Mouse (Mus musculus): Measurements from ENCODE around the gene Zswim1.
A peak's percentile ranks its signal among the peaks of the same experiment; 100 is the strongest.

Zswim1 gene

DNA sequence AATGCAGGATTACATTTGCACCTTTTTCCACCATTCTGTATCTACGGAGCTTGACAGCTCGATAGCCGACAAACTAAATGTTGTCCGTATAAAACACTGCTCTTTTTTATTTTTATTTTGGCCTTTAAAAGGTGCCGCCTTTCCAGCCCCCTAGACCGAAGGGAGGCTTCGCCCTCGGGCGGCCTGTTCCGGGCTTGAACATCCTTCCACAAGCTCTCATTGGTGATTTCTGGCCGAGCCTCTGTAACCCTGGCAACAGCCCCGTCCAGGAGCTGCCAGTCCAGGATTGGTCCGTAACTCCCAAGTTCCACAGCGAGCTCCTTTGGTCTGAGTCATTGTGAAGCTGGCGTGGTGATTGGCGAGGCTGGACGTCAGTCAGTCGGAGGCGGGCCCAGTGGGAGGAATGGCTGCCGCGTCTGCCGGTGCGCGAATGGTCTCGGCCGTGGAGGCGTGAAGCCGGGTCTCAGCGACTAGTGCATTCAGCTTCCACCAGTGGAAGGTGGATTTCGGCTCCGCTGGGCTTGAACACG, at the start of gene Zswim1:
Gene Zswim1, plus strand, starts transcription at position 51 of the 530 bp plus-strand sequence.
- DNase-seq = peak; percentile 100

DNA sequence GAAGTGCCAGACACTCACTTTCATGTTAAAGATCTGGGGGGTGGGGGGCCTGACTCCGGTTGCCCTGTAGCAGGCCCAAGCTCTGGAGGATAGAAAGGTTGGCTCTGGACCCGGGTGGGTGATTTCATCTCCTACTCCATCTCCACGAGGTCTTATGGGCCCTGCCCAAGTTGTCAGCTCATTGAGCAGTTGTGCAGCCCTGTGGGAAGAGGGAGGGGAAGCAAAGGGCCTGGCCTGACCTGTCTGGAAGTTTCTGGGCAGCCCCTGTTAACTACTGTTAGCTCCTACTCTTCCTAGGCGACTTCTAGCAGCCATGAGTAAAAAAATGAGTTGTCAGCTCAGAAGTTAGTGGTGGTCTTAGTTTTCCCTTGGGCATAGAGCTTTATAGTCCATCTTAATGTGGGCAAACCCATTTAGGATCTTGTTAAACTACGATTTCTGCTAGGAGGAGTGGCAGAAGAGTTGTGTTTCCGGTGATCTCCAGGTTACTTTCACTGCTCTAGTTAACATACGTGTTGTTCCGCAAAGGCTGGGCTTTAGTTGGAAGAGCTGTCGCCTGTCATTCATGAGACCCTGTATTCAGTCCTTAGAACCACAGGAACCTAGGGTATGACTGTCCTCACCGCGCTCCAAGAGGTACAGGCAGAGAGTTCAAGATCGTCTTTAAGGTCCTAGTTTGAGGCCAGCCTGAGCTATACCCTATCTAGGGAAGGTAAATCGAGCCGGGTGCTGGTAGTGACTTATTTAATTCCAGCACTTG, 49.1 kb upstream of the Zswim1 start:
- no peak for DNase-seq

DNA sequence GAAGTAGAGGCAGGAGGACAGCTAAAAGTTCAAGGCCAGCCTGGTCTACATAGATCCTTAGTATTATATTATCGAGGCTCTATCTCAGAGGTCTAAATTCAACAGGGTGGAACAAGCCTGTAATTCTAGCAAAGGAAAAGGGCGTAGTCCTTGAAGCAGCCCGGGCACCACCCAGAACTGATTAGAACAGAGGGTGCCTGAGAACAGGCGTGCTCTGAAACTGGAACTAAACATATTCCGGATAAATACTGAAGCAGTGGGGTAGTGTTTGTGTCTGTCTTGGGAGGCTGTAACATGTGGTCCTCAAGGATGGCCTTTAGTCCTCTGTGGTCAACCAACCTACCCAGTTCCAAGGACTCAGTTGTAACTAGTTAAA, 48.5 kb upstream of the Zswim1 start:
- DNase-seq = no peak

DNA sequence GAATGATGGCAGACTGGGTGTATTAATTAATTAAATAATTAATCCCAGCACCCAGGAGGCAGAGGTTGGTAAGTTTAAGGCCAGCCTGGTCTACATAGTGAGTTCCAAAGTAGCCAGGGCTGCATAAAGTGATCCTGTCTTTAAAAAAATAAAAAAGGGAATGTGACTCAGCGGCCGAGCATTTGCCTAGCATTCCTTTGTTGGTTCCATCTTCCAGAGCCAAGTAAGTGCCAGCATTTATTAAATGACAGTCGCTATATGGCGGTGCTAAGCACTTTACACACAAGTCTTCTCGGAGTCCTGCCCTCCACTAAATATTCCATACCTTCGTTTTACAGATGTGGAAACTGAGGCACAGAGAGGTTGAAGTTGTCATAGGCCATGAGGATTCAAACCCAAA, 46.4 kb upstream of the Zswim1 start:
- no peak for DNase-seq

DNA sequence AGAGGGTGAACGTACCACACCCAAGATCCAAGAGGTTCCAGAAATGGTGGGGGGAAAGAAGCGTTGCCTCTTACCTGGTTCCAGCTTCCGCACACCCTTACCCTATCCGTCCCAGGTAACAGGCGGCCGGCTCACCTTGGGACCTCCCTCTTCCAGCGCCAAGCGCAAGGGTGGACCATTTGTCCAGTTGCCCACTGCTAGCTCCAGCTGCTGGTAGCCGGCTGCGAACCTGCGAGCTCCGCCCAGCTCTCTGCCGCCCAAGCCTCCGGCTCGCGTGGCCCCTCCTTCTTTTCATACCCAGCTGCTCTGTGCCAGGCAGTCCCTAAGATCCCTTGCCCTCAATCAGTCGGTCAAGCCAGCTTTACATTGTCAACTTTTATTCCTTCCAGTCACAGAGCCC, 45.7 kb upstream of the Zswim1 start:
- DNase-seq = peak; percentile 85

DNA sequence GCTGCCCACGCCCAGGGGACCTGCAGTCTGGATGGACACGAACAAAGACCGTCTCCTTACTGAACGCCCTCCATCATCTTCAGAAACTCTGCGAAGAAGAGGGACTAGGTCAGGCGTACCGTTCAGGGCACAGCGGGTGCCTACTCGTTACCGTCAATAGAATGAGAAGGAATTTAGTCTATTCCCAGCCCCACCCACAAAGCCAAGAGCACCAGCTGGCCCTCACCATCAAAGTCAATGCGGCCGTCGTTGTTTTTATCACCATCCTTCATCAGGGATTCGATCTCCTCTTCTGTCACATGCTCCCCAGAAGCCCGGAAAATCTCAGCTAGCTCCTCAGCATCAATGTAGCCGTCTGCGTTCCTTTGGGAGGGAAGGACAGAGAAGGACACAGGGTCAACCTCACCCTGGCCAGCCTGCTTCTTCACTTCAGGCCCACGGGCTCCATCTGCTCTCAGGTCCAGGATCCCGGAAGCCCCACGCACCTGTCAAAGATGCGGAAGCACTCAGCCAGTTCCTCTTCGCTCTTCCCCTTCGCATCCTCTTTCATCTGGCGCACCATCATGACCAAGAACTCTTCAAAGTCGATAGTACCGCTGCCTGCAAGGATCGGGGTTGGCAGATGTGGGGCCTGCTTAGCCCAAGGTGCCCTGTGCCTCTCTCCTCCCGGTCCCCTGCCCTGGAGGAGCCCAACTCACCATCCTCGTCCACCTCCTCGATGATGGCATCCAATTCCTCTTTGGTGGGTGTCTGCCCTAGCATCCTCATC, 45.1 kb upstream of the Zswim1 start:
- peak; percentile 91 for DNase-seq

DNA sequence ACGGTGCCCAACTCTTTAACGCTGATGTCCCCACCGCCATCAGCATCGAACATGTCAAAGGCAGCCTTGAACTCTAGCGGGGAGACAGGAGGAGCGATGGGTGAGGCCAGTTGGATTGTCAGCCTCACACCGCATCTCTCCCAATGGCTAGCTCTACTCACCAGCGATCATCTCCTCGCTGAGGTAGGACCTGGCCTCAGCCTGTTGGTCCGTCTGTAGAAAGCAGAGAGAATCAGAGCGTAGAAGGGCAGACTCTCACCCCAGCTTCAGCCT, 44.5 kb upstream of the Zswim1 start:
- peak; percentile 78 for DNase-seq

DNA sequence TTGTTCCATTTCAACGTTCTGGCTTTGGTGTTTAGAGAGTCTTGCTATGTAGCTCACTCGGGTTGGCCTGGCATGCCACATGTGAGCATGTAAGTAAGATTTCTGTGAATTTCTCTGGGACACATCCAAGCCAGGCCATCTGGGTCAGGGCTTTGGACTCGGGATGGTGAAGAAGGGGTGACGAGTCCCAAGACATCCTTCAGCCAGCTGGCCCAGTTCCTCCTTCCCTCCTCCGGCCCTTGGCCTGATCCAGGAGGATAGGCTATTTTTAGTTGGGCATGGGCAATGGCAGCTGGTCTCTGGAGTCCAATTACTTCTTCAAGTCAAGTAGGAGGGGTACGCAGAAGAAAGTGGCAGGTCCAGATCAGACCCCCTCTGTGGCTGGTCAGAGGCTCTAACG, 43.7 kb upstream of the Zswim1 start:
- peak; percentile 89 for DNase-seq

DNA sequence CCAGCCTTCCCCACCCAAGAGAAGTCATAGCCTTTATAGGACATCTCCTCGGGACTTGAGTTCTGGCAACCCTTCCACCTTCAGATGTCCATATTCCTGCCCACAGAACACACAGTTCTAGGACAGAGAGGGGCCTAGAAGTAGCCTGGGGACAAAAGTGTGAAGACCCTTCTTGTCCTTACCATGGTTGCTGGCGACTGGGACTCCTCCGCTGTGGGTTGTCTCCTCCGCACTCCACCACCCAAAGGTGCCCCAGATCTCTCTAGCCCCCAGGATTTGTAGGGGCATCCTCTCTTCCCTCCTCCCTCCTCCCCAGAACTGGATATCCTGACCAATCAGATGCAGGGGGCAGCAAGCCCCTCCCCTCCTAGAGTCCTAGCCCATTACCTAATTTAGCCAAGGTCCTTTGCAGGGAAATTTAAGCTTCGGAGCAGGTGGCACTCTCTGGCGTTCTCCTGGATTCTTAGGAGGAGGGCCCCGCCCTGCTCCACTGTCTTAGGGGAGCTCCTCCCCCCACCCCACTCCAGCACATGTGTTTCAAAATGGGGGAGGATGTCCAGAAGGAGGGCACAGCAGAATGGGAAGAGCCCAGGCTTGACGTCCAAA, 42.9 kb upstream of the Zswim1 start, which contains the start of gene Tnnc2:
Gene Tnnc2, minus strand, starts transcription at position 487 of the 606 bp plus-strand sequence.
- DNase-seq = no peak

DNA sequence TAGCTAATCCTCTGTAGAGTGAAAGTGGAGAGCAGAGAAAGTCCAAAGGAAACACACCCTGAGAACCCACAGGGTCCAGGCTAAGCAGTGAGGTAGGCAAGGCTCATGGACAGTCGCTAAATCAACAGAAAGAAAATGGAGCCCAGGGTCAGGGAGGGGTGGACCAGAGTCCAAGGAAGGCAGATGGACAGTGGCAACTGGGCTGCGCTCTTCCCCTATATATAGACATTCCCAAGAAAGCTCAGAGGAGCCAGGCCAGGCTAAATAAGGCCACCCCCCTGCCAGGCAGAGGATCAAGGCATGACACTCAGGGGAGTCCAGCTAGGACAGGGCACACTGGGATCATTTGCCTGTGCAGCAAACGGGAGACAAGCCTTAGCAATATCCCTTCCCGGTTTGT, 40.6 kb upstream of the Zswim1 start:
- DNase-seq = no peak

DNA sequence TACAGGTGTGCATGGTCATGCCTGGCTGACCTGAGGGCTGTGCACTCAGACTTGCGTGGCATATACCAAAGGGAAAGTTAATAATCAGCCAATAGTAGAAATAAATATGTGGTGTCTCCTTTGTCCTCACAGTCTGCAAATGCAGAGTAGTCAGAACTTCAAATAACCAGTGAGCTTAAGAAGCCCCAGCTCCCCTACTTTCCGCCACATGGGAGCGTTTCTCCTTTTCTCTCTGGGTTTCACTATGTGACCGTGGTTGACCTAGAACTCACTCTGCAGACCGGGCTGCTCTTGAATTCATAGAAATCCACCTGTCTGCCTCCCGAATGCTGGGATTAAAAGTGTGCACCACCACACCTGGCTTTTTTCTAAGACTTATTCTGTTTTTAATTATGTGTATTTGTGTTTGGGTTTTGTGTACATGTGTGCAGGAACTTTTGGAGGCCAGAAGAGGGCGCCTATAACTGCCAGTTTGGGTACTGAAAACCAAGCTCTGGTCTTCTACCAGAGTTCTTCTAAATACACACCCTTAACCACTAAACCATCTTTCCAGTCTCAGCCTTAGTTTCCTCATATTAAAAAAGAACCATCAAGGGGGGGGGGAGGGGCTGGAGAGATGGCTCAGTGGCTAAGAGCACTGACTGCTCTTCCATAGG, 38.4 kb upstream of the Zswim1 start:
- no peak for DNase-seq

DNA sequence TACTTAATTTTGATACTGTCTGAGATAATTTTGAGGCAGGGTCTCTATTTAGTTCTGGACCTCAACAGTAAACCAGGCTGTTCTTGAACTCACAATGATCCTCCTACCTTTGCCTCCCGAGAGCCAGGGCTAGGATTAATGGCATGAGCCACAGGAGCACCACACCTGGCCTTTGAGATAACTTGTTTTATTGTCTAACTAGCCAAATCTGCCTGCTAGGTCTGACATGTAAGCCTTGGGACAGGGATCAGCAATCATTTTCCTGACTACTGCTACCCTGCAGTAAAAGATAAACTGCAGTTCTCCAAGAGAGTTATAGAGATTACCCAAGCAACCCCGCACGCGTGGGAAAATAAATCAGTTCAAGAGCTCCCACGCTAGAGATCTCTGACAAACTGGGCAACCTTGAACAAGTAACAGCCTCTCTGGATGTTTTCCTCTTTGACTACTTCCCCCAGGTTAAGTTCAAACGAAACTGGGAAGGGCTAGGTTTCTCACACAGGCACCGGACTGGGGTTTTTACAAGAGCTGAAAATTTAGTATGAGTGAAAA, 37.5 kb upstream of the Zswim1 start:
- no peak for DNase-seq

DNA sequence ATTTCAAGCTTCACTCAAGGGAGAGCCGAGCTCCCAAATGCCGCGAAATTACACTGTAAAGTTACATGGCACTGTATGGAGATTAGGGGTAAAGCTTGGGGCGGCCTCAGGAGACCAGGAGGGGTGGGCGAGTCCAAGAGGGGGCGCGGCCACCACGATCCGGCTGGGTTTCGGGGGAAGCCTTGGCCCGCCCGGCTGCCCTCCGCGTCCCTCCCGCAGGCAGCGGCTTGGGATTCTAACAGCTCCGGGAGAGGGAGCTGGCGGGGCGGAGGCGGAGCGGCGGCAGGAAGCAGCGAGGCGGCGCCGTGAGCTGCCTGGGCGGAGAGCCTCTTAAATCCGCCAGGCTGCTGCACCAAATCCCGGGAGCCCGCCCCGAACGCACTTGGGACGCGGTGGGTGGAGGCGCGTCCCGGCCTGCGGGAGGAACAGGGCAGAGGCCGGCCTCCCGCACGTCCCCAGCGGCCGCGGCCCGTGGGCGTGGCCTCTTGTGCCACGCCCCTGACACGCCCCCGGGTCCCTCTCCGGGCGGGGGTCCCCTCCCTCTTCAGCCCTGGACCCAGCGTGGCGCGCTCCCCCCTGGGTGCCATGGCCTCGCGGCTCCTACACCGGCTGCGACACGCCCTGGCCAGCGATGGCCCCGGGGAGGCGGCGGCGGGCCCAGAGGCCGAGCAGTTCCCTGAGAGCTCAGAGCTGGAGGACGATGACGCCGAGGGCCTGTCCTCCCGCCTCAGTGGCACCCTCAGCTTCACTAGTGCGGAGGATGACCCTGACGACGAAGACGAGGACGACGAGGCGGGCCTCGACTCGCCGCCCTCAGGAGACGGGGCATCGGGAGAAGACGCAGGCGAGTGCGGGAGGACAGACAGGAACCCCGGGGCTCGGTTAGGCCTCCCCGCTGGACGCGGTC, 36.8 kb upstream of the Zswim1 start, which contains the start of gene Snx21:
Gene Snx21, plus strand, starts transcription at position 343 of the 907 bp plus-strand sequence.
- DNase-seq = peak; percentile 100

DNA sequence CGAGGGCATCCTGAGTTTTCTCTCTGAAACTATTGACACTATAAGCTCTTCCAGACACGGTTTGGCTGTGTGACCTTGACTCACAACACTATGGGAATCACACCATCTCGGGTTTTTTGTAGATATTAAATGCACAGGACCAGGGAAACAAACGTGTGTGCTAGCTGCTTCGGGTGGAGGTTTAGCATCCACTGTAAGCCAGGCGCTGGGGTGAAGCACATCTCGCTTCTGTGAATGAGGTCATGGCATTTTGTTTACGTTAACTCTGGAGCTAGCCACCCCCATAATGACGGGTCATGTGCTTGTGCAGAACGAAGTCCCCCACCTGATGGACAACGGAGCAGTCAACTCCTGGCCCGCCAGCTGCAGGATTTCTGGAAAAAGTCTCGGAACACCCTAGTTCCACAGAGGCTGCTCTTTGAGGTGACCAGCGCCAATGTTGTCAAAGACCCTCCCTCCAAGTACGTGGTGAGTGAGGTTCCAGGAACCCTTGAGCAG, 36.0 kb upstream of the Zswim1 start:
- DNase-seq = peak; percentile 96

DNA sequence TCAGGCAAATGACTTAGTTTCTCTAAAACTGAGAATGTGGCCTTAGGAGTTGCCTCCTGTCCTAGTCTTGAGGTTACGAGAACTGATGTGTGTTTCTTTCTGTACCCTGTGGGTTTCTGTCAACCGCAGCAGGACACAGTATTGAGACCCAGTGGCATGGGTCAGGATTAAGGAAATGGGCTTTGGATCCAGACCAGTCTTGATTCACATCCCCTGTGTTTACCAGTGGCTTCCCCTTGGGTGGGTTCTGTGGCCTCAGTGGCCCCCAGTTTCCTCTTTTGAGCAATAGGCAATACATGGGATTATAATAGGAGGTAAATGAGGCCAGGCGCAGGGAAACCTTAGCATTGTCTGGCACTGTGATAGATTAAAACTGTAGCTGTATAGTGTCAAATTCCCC, 35.5 kb upstream of the Zswim1 start:
- DNase-seq = peak; percentile 92

DNA sequence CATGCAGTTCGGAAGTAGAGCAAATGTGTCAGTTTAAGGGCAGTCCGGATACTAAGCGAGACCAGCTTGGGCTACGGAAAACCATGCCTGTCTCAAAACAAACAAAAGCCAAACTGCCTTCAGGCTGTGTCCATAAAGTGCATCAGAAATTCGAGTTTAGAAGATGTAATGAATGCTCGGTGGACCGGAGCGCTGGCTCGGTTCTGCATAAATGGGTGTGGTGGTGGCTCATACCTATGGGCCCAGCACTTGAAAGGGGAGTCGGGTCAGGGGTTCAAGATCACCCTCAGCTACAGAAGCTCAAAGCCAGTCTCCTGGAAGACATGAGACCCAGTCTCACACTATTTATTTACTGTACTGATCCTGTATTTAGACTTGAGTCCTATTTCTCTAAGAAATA, 34.7 kb upstream of the Zswim1 start:
- DNase-seq = peak; percentile 83

DNA sequence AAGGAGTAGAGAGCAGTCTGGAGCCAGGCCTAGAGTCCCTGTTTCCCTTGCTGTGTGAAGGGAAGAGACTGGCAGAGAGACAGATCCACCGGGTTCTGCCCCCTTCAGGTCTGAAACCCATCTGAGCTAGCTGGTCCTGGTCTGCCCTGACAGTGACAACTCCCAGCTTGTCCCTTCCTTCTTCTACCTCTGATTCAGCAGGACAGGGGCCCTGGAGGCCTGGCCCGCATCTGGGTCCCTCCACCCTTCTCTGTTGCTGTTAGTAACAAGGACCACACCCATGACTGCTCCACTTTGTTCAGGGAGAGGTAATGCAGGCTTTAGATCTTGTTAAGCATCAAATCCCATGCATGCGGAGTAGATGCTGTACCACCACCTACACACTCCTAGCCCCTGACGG, 34.1 kb upstream of the Zswim1 start:
- peak; percentile 93 for DNase-seq

DNA sequence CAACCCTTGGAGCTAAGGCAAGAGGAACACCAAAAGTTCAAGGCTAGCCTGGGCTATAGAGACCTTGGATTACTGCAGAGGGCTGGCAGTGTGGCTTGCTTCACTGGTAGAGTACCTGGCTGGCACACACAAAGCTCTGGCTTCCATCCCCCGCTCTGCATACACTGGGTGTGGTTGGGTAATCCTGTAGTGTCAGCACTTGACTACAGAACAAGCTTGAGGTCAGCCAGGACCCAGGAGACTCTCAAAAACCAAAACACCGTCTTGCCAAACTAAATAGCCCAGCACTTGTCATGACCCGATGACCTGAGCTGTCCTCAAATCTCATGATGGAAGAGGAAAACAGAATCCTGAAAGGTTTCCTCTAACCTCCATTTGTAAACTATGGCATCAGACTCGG, 32.0 kb upstream of the Zswim1 start:
- DNase-seq = no peak

DNA sequence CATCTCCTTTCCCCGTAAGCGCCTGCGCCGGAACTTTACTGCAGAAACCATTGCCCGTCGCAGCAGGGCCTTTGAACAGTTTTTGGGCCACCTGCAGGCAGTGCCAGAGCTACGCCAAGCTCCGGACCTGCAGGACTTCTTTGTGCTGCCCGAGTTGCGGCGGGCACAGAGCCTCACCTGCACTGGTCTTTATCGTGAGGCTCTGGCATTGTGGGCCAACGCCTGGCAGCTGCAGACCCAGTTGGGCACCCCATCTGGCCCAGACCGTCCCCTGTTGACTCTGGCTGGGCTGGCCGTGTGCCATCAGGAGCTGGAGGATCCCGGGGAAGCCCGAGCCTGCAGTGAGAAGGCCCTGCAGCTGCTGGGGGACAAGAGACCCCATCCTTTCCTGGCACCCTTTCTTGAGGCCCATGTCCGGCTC, 30.6 kb upstream of the Zswim1 start:
- peak; percentile 90 for DNase-seq

DNA sequence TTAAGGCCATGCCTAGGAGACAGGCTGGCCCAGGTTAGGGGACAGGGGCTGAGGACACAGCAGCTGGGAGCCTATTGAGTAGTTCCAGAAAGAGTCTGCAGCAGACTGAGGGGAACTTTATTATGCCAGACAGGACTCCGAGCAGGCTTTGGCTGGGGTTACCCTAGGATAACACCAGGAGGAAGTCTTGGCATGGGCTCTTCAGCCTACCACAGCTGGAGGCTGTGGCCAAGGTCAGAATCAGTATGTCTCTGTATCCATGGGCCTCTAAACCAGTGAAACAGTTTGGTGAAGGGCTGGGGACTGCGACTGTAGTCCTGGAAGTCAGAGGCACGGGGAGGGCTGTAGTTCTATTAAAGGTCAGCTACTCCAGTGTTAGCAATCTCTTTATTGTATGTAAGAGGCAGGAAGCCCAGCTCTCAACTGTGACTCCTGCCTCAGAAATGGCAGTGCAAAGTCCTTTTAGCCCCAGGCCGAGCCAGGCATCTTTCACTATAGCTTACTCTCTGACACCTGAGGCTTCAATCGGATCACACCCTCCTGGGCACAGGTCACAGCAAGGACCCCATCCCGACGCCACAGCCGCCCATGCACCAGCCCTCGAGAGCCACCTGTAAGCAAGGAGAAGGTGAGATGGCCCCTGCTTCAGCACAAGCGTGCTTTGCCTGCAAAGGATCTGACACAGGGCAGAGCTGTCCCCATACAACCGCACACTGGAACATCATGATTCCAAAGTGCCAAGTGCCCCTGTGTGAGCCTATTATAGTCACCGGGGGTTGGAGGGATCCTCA, 29.9 kb upstream of the Zswim1 start:
- peak; percentile 90 for DNase-seq

DNA sequence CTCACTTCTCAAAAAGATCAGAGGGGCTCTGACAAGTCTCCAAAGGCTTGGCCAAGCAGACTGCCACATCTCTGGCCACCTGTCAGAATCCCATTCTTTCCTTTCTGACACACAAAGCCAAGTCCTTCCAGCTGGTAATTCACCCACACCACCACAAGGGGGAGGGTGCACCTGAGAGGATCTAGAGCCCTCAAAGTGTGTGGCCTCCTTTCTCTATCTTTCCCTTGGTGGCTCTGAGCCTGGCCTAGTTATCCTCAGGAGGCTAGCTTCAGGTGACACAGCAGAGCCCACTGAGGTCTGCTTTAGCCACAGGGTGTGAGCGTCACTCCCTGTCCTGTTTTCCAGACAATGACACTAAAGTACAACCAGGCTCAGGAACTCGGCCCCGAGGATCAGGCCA, 29.2 kb upstream of the Zswim1 start:
- DNase-seq = peak; percentile 93

All from heart, adult 11 months (tissue).